Mouse (Mus musculus) liver, adult 2 months (tissue): ENCODE measurements around the gene Tmem87a.

Experiments
- CTCF ChIP-seq: fragments of 200-500 bp; IDR thresholded peaks from 2 replicates; pipeline ENCODE4 v1.5.1; 2011; ENCODE audit warnings: low read depth, low read length, control low read depth
- POLR2A ChIP-seq: fragments of 200-500 bp; IDR thresholded peaks from 2 replicates; pipeline ENCODE4 v1.6.1; 2011; ENCODE audit warnings: low read length, control low read depth; ENCODE audit not compliant: insufficient read depth; ENCODE audit errors: extremely low read depth

GRCm38 (mm10) chr2:120397951-120398350 is 6.0 kb downstream of the Tmem87a start:
- TF ChIP-seq CTCF (no peak), POLR2A (no peak)
